Mouse (Mus musculus): ENCODE measurements at regions not wholly inside any gene's neighbourhood (a gene's known extent, or its start where the extent isn't known, plus 50 kb on each side); places are given as distances from the start of the nearest gene placed in this dataset.

DNA sequence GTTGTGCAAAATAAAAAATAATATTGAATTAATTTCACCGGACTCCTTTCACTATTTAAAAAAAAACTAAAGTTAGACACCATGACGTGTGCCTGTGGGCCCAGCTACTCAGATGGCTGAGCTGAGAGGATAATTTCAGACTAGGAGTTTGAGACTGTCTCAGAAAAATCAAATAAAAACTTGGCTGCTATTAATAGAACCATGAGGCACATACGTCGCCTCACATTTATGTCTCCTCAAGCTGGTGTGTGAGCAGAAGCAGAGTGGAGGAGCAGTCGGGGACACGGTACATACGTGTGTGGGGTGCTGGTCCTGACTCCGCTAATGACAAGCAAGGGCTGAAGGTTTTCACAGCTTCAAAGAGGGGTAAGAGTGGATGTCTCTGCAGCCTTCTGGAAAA, 52.8 kb upstream of the Dmrtb1 start:
- DNase-seq (ENCODE audit: low spot score) = no peak

DNA sequence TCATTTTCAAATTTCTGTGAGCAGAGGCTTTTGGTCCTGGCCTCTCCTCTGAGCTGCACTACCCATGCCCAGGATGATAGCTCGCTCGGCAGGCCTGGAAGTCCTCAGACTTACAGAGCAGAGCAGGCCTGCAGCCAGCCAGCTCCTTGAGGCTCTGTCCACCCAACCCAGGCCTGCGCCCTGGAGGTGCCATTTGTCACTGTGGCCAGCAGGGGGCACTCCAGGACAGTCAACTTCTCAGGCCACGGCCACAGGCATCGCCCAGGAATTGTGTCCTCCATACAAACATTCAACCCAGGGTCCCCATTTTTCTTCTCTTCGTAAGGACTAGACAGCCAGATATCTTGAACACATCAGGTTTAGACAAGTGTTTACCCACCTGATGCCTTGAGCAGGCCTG, 53.9 kb upstream of the Dmrtb1 start:
- DNase-seq (ENCODE audit: low spot score) = peak; percentile 55

DNA sequence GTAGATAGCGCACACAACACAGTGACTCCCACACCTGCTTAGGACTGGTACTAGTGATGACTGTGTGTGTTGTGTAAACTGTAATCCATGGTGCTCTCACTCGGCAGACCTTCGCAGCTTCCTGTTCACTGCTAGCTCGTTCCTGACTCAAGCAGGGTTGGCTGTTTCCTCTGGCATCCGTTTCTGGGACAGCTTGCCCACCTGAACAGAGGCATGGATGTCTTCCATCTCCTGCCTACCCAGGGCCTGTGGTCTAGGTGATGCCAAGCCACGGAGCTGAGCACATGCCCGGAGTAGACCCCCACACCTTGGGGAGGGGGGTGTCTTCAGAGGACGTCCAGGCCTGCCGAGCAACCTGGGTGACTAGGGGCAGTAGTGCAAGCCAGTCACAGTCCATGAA, 54.7 kb upstream of the Dmrtb1 start:
- no peak for DNase-seq (ENCODE audit: low spot score)

DNA sequence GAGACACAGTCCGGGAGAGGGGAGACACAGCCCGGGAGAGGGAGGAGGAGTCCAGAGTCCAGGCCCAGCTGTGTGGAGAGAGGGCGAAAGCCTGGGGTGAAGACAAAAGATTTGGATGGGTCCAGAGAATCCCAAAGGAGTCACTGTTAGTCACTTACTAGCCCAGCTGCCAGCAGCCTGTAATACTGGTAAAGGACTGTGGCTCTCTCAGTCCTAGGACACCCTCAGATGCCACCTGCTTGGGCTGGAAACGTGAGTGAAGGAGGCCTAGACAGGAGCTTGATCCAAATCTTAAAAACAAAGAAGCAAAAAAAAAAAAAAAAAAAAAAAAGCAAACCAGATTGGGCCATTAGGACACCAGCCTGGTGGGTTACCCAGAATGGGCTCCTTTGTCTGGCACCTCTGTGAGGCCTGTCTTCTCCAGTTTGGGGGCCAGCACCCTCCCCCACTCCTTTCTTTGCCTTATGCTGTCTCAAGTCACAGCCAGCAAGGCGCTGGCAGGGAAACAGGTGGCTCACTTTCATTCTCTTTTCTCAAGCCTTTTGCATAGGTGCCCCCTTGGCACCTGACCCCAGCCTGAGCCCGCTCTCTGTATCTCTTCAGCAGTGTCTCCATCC, 55.9 kb upstream of the Dmrtb1 start:
- DNase-seq (ENCODE audit: low spot score) = no peak

DNA sequence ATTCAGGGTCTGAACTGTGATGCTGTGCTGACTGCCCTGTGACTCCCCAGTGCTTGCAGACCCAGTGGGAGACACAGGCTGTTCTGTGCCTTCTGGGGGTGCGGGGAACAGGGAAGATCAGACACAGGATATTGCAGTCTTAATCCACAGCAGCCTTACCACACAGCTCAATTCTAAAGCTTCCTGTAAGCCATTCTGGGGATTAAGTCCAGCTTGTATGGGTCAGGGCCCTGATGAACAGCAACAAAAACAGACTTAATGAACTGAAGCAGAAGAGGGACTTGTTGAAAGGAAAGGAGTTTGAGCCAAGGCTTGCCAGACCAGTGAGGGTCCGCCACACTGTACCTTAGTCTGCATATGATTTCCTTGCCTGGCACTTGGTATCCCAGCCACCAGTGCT, 58.4 kb upstream of the Lrp8 start:
- DNase-seq (ENCODE audit: low spot score) = no peak

DNA sequence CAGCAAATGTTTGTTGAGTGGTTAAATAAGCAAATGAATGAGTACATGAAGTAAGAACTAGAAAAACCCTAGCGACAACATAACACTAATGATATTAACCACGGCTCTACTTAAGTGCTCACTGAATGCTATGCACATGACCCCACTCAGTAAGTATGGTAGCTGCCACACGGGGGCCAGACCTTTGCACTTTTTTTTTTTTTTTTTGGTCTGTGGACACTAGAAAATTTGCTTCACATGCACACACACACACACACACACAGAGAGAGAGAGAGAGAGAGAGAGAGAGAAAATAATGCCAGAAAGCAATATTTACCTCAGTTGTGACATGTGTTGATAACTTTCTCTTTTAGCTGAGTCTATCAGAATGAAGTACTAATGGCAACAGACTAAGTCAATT, 55.7 kb upstream of the Lrp8 start:
- DNase-seq (ENCODE audit: low spot score) = no peak

DNA sequence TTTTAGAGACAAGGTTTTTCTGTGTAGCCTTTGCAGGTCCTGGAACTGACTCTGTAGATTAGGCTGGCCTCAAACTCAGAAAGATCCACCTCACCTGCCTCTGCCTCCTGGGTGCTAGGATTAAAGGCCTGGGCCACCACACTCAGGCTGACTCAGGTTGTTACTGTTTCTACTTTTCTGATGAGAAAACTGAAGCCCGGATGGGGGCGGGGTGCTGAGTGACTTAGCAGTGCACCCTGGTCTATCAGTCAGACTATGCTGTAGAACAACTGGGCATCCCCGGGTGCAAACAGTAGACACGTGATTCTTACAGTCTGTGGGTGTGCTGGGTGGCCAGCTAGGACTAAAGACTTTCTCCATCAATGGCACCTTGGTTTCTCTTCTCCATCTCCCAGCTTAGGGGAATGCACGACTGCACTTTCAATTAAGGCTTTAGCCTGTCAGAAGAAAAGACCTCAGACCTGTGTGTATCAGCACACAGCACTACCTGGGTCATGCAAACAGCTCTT, 55.1 kb upstream of the Lrp8 start:
- no peak for DNase-seq (ENCODE audit: low spot score)

DNA sequence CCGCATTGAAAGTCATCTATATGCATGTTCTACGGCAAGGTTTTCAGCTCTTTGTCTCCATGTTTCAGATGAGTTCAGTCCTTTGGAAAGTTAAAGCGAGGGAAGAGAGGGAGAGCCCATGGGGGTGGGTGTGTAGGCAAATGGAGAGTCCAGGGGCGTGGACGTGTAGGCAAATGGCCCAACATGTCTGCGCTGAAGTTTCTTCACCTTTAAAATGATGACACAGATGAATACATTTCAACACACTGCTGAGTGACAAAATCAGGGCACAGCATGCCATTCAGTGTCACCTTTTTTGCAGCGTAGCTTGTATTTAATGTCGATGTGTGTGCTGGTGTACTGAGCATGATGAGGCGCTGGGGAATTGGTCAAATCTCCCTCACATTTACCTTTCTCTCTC, 54.6 kb upstream of the Lrp8 start:
- DNase-seq (ENCODE audit: low spot score) = no peak

DNA sequence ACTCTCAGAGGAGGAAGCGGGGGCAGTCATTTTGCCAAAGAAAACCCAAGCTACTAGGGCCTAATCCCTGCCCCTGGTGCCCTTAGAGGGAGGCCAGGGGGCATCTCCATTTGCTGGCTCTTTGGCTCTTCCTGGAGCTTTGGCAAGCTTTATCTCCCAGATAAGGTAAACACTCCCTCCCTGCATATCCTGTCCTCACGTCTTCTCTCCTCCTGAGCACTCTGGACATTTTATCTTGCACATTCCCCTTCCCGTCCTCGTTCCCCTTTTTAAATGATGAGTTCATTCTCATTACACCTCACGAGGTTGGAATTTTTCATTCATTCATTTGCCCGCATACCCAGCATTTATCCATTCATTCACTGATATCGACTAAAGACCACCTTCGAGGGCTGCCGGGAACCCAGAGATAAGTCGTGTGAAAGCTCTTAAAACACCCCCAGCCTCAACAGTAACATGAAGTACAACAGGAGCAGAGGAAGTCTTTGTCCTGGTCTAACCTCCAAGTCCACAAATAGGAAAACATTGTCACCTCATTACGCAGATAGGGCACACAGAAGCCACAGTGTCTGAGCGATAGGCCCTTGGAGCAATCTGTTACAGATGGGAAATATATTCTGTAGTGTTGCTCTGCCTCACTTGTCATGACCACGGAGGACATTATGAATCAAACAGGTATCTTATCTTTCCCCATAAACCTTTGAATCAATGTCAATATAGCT, 54.0 kb upstream of the Lrp8 start:
- DNase-seq (ENCODE audit: low spot score) = no peak

DNA sequence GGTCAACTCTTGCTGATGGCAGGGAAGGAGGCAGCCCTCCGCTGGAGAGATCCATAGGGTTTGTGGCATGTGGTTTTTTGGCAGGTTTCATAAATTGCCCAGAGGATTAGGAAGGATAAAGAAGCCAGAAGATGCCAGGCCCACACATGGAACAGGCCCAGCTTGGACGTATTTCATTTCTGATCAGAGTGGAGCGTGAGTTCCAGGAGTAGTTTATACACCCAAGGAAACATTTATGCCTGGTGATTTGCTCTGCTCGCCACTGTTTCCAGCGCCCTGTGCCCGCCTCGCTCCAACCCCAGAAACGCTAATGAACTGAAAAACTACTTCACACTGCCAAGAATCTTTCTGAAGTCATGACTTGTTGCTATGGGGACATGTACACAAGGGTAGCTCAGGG, 53.0 kb upstream of the Lrp8 start:
- DNase-seq (ENCODE audit: low spot score) = no peak

DNA sequence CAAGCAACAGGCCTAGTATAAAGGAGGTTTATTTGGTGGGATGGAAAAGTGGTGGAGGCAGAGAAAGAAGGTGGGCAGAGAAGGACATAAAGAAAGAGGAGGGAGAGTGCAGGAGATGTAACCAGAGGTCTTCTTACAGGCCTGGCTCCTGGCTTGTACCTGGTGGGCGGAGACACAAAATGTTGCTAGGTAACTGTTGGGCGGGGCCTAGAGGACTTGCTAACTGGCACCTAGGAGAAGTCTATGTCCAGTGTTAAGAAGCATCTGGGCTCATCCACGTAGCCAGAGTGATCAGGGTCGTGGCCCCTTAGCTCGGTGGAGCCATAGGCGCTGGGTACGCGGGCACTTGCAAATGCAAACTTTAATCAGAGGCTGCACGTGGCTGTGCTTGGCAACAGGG, 52.0 kb upstream of the Lrp8 start:
- no peak for DNase-seq (ENCODE audit: low spot score)

Data from urinary bladder, postnatal 10 days (tissue).